Mouse (Mus musculus) adrenal gland, postnatal 4 days (tissue): ENCODE data around the gene Hoxc4. TPM values are rescaled to one million over a fixed set of nuclear protein-coding genes. Genes with fewer than 3 reads are reported as not detected.

Source experiments
- DNase-seq, 2 experiments: peaks; one replicate each; pipeline ENCODE4 v3.0.0; 2021 to 2022; ENCODE audit warnings: low spot score in 2 of 2, mixed read lengths in 2 of 2
- total RNA-seq, 2 experiments: library from RNA; stranded (reverse); gene quantifications; 2 replicates each; pipeline ENCODE4 v1.2.3; 2021

Gene Hoxc4
- total RNA-seq, 2 experiments from 2014 or later, result 11.3 to 13.4 TPM

DNA sequence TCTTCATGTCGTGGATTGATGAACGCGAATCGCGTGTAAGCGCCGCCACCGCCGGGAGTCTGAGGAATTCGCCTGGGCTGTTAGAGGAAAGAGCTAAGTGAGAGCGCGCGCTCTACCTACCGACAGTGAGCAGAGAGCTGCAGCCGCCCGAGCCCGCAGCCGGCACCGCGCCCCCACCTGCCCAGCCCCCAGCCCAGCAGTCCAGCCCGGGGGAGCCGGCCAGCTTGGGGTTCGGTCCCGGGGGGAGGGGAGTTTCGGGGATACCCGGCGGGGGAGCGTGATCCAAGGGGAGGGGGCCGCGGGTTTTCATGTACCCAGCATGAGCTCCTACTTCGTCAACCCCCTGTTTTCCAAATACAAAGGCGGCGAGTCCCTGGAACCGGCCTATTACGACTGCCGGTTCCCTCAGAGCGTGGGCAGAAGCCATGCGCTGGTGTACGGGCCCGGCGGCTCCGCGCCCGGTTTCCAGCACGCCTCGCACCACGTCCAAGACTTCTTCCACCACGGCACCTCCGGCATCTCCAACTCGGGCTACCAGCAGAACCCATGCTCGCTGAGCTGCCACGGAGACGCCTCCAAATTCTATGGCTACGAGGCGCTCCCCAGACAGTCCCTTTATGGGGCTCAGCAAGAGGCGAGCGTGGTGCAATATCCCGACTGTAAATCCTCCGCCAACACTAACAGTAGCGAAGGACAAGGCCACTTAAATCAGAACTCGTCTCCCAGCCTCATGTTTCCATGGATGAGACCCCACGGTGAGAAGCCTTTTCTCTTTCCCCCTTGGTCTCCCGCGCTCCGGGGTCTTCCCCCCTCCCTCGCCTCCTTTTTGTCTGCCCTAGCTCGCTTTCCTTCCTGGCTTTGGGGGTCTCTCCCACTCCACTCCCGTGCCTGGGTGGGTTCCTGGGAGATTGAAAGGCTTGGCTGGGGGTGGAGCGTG is 28.0 kb upstream of the Hoxc4 start, which contains the start of gene Hoxc8:
Gene Hoxc8 (plus strand): TSS at position 147 of the 937 bp plus-strand sequence.
- no peak for DNase-seq

DNA sequence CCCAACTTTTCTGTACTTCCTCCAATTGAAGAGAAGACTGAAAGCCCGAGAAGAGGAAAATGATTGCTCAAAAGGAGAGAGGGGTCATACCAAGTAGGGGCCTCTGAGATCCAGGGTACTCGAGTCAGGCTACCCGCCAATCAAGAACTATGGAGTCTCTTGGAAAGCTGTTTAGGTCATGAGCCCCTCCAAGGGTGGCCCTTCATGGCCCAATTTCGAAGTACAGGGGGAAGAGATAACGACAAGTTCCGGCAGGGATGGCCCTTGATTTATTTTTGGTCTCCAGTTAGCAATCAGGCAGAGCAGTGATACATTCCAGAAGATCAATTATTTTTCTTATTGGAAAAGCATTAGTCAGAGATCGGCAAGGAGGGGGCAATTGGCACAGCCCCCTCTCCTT is 27.0 kb upstream of the Hoxc4 start:
- DNase-seq, result no peak

DNA sequence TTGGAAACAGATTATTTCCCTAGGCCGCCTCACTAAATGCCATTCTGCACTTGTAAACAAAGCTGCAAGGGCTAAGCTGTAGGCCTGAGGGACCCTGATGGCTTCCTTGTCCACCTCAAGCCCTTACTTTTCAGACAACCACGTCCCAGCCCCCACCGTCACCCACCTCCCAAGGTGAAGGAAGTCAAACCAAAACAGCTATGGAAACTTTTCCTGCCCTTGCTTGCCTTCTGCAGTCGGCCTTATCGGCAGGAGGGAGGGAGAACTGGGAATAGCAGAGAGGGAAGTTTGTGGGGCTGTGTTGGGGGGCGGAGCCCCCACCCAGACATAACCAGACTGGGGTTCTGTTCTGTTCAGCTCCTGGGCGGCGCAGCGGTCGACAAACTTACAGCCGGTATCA is 26.5 kb upstream of the Hoxc4 start:
- DNase-seq, result no peak

DNA sequence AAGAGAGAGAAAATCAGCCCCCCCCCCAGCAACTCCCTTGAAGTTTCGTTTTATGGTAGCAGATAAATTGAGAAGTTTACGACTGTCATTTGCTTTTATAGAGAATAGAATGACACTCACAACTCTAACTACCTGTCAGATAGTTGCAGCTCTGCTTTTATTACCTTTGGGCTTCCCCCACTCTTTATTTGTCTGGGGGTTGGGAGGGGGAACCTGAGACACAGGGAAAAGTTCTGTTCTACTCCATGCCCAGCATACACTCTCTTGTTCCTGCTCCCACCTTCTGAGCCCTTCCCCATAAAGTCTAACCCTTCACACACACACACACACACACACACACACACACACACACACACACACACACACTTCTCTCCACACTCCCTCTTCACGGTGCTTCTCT is 25.9 kb upstream of the Hoxc4 start:
- DNase-seq, result no peak

DNA sequence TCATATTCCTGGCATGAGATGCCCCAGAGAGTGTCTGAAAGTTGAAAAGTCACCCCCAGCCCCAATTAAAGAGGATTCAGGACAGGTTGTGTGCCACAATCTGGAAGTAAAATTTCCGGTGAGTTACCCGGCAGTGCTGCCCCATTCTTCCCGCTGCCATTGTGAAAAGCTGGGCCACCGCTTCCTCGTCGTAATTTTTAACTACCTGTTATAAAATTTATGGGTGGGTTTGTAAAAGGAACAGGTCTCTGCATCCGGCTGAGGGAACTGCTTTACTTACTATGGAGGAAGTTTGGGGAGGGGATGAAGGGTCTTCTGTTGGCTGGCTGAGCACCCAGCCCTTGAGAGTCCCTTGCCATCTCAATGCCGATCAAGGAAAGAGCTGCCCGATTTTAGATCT is 22.2 kb upstream of the Hoxc4 start:
- no peak for DNase-seq

DNA sequence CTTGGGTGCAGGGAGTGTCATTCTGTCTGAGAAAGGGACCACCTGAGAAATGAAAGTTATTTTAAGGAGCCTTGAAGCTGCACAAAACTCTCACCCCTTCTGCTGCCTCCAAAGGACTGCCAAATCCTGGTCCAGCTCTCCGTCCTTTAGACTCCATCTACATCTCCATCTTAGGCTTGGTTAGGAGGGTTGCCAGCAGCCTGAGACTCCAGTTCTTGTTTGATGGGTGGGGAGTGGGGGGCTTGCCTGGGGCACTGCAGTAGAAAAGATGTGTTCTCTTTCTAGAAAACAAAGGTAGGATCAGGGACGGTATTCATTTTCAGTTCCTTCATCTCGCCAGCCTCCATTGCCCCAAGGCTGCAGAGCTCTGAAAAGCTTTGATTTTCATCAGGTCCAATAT is 21.3 kb upstream of the Hoxc4 start:
- DNase-seq, result no peak

DNA sequence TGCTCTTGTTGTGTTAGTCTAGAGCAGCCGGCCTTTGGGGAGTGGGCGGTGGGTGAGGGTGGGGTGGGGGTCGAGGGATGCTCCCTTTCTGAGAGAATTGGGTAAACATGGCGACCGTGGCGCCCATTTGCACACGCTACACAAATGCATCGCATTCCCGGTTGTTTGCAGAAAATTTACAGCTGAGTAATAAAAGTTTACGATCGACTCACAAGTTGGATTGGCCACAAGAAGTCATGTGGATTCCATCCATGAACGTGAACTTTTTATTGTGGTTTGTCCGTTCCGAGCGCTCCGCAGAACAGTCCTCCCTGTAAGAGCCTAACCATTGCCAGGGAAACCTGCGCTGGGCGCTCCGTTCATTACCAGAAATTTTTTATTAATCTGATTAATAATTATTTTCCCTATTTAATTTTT is 20.8 kb upstream of the Hoxc4 start, which contains the start of gene Hoxc6:
Gene Hoxc6 (plus strand): TSS at position 319 of the 417 bp plus-strand sequence.
- DNase-seq, result no peak

DNA sequence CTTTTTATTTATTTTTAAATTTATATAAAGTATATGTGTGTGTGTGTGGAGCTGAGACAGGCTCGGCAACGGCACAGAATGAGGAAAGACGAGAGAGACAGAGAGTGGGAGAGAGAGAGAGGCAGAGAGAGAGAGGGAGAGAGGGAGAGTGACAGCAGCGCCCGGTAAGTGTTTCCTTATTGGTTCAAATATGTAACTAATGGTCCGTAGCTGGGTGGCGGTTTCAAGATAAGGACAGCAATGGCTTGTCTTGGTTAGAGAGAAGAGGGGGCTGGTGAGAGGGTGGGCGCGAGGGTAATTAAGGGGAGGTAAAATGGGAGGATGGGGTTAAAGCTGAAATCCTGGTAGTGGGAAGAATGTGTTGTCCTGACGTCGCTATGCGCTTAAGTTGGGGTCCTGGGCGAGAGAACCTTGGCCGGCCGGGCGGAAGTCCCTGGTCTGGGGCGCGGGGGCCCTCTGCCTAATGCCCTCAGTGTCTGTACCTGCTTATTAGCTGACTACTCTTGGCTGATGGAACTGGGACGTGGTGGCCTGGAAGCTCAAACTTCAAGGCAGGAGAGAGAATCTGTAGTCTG is 20.0 kb upstream of the Hoxc4 start:
- DNase-seq, result no peak

DNA sequence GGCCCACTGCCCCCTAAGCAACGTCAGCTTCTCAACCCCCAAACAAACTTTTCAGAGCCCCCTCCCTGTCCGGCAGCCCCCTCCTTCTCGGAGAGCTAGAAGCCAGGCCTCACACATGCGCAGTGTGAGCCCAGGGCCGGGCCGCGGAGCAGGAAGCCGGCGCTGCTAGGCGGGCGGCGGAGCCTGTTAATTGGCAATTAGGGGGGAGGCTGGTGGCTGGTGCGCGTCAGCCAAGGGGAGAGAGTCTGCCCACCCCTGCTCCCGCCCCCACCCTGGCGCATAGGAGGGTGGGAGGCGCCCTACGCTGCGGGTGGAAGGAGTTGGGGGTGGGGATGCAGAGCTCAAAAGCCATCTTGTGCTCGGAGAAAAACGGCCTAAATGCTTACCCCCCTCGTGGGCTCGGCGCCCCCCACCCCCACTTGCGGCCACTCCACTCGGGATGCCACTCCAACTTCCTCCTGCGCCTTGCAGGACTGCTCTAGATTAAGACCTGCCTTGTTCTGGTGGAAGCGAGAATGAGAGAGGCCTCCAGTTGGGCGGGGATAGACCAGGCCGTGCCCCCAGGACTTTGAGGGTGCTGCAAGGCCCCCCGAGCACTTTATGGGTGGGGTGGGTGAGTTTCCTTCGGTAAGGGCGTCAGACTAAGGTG is 19.4 kb upstream of the Hoxc4 start:
- peak; percentile 75 to 78 for DNase-seq

DNA sequence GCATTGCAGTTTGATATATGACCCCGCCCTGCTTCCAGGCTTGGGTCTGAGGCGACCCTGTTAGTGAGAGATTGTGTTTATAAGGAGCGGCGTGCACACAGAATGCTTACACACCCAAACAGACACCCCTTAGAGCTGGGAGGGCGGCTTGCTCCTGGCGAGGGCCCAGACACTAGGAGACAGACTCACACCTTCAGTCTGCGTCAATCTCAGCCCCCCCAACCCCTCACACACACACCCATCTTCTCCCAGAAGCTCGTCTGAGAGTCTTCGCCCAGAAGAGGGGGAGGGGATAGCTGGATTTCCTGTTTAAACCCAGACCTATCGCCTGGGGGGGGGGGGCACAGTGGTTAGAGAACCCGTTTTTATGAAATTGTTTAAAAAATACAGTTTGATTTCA is 18.8 kb upstream of the Hoxc4 start:
- no peak for DNase-seq

DNA sequence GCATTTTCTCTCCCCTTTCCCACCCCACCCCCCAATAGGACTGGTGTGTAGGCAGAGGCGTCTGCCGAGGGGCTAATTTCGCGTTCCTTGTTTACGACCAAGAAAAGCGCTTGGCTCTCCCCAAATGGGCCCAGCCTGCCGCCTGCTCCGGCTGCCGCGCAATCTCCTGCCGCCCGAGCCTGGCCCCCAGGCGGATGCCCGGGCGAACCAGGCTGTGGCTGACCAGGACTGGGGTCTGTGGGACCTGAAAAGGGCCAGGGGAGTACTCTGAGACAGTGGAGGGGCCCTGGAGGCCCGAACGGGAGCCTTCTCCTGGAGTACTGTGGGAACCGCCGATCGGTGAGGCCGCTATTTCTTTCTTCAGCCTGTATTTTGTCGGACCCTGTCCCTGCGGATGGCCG is 18.2 kb upstream of the Hoxc4 start:
- DNase-seq, result no peak

DNA sequence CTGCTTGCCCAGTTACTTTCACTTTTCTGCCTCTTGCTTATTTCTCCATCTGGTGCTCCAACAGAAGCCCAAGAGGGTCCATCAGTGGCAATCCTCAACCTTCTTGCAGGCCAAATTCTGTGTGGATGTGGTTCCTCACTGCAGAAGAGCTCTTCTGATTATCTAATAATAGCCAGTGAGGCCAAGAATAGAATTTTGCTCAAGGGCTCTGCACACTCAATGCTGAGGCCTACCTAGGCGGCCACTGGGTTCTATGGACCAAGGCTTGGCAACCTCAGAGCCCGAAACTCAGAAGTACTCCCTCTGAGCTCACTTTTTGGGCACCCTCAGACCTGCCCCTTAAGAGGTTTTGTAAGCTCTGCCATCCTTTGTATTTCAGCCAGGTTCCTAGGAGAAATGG is 17.4 kb upstream of the Hoxc4 start:
- DNase-seq, result no peak

DNA sequence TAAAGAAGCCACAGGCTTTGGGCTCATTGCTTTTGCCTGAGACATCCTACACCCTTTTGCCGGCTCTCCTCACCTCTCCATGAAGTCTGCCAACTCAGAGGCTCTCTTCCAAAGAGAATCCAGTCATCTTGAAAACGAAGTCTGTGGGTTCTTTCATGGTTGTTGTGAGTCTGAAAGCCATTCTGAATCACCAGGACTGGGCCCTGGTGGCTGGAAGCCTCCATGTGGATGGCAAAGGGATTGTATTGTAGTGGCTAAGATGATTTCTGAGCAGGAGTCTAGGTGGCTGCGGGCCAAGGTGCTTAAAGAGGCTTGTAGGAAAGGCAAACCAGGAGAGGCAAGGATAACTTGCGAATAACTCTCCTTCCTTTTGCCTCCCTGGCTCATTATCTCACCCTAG is 16.6 kb upstream of the Hoxc4 start:
- no peak for DNase-seq

DNA sequence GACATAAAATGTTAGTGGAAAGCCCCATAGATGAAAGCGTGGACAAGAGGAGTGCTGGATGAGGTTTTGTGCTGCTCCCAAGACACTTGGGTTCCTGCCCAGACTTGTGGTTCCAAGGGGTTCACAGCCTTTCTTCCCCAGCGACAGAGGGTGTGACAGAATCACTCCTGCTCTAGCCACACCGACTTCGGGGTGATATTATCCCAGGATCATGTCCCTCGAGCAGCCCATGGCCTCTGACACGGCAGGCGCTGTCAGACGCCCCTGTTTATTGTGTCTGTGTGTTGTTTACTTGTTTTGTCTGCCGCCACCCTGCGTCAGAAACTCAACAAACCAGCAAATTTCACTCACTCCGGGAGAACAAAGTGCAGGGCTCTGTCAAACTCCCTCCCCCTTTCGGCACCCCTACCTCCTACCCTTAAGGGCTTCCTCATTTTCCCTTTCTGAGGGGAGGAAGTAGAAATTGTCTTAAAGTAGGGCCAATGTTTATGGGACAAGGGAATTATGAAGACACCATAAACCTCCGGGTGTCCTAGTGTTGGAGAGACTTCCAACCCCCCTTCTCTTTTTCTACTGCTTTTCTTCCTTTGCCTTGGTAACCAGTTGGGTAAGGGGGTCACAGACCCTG is 15.8 kb upstream of the Hoxc4 start:
- DNase-seq, result no peak

DNA sequence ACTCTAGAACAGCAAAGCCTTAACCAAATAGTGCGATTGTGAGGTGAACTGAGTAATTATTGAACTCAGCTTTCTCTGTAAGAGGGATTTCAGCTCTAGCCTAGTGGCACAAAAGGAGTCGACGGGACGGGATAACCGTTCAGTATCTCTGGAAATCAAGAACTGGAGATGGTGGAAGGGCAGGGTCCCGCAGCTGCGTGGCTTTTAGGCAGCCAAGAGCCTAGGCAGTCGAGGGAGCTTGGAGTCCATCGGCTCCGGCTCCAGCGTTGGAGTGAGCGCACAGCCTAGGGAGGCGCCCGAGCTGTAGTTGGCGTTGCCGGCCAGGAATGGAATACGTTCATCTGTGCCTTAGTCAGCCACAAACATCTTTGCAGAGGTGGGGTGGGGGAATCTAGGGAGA is 13.4 kb upstream of the Hoxc4 start:
- no peak for DNase-seq

DNA sequence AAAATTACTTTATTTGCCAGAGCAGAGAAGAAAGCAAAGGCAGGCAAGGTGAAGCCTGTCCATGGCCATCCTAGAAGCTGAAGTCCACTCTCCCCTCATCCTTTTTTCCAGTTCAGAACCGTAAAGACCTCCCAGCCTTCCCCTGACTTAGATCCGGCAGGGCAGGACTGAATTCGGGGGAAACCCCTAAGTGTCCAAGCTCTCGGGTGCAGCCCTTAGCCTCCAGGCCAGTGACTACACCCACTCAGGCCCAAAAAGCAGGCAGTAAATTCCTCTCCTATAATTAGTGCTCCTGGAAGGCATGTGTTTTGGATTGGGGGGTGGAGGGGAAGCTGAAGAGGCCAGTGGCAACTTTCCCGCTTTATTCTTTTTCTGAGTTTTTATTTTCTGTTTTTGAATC is 12.9 kb upstream of the Hoxc4 start:
- DNase-seq, result no peak

DNA sequence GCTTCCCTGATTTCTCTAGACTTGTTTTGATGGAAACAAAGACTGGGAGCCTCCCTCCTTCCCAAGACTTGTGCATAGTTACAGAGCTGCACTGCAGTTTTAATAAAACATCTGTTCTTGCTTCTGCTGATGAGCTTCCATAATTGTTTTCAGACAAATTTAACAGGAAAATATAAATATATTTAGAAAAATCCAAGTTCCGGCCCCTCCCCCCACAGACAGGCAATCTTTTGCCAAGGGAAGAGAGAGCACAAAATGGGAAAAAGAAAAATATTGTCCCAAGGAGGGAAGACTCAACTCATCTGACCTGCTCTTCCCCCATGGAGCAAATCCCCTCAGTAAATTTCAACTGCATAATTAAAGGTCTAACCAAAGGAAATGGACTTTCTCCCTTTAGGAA is 12.4 kb upstream of the Hoxc4 start:
- no peak for DNase-seq

DNA sequence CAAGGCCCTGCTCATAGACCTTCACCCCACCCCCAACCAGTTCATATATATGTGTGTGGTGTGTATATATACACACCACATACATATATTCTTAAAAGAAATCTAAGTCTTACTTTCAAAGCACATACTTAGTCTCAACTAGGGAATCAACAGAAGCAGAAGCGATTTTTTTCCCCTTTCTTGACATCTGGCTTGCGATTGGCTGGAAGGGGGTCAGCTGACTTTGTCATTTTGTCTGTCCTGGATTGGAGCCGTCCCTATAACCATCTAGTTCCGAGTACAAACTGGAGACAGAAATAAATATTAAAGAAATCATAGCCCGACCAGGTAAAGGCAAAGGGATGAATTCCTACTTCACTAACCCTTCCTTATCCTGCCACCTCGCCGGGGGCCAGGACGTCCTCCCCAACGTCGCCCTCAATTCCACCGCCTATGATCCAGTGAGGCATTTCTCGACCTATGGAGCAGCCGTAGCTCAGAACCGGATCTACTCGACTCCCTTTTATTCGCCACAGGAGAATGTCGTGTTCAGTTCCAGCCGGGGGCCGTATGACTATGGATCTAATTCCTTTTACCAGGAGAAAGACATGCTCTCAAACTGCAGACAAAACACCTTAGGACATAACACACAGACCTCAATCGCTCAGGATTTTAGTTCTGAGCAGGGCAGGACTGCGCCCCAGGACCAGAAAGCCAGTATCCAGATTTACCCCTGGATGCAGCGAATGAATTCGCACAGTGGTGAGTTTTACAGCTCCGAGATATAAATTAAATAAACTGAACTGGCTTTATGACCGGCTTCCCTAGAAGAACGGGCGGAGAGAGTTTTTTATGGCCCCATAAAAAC is 9.2 kb upstream of the Hoxc4 start:
- DNase-seq, result no peak

DNA sequence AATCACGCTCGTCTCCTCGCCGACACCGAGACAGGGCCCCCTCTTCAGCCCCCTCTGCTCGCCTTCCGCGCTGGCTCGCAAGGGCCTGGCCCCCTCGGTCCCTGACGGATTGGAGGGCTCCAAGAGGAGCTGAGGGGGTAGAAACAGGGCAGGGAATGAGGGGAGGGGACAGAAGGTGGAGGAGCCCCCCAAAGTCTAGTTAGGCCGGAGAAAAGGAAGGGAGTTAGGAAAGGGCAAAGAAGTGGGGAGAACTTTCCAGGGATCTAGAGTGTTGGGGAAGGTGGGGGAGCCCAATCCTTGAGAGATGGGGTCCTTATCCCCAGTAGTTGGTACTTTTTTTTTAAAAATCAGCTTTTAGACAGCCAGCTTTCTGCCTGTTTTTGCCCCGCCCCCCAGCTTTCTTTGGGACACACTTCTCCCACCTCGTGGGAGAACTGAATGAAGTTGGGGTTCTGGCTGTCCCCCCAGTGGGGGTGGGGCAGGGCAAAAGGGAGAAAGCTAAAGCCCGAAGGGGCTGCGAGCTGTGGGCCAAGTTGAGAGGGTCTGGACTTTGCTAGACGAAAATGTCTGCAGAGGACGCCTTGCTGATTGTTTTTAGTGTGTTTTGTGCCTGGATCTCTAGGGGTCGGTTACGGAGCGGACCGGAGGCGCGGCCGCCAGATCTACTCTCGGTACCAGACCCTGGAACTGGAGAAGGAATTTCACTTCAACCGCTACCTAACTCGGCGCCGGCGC is 8.5 kb upstream of the Hoxc4 start:
- DNase-seq, result no peak
